Mouse (Mus musculus) lung, adult 2 months (tissue): ENCODE results near the gene Myh6.

Experiments
- CTCF ChIP-seq: fragments of 200-500 bp; IDR thresholded peaks from 2 replicates; pipeline ENCODE4 v1.5.1; 2011; ENCODE audit warnings: mild to moderate bottlenecking, low read length, control low read depth; ENCODE audit not compliant: insufficient read depth
- POLR2A ChIP-seq: fragments of 200-500 bp; IDR thresholded peaks from 2 replicates; pipeline ENCODE4 v1.6.1; 2011; ENCODE audit warnings: low read depth, mild to moderate bottlenecking, control low read depth, low read length, borderline replicate concordance; ENCODE audit errors: extremely low read depth

- TF ChIP-seq POLR2A (no peak), CTCF (no peak)
Observed at GRCm38 (mm10) chr14:54967874-54968273, 1.1 kb upstream of the Myh6 start.
